Mouse (Mus musculus): Measurements from ENCODE around the gene Ccdc148. TPM values are rescaled to one million over a fixed set of nuclear protein-coding genes. Genes with fewer than 3 reads are reported as not detected.

Gene Ccdc148
- polyA plus RNA-seq, 1 experiment from 2014 or later, result 1.9 TPM

DNA sequence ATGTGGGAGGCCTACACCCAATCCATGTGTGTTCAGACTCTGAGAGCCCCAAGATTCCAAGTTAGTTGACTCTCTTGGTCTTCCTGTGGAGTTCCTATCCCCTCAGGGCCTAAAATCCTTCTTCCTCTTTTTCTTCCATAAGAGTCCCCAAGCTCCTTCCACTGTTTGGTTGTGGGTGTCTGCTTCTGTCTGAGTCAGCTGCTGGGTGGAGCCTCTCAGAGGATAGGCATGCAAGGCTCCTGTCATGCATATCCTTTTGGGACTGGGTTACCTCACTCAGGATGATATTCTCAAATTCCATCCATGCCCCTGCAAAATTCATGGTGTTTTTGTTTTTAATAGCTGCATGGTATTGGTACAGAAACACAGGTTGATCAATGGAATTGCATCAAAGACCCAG, 5.1 kb downstream of the Ccdc148 start:
- no peak for ATAC-seq (ENCODE audit: low FRiP score, low read depth)
- H3K4me3 ChIP-seq, result no peak overlapping the region
- no peaks in the 10 kb centered on the region for H3K27me3 ChIP-seq
- H3K4me1 ChIP-seq, result peaks cover 4% of the 10 kb centered on the region; the same call in 1 of the 2 replicates
- H3K9ac ChIP-seq (replicated peaks), result no peak overlapping the region
- H3K27ac ChIP-seq (replicated peaks), result no peak overlapping the region
- no peaks in the 10 kb centered on the region for H3K36me3 ChIP-seq
- no peaks in the 10 kb centered on the region for H3K9me3 ChIP-seq
- H3K4me2 ChIP-seq (replicated peaks), result no peak overlapping the region

DNA sequence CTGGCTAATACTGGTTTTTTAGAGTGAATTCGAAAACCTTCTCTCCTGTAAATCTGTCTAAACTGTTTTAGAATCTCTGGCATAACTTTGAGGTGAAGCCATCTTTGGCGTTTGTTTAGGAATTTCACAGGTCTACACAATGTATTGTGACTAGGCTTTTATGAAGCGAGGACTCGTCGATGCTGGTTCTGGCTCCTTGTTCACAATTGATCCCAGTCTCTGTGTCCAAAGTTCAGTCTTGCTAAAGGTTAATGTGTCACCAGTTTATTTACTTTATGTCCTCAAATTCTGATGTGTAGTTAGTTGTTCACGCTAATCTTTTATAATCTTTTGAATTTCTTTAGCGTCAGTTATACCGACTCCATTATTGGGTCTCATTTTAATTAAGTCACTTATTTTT, 29.4 kb downstream of the Ccdc148 start:
- H3K9ac ChIP-seq (replicated peaks), result no peak overlapping the region
- WGBS, result 88% methylated on average over 8 of the region's 8 CpGs
- ATAC-seq (ENCODE audit: low FRiP score, low read depth), result no peak
- H3K9me3 ChIP-seq, result no peaks in the 10 kb centered on the region
- no peak overlapping the region for H3K27ac ChIP-seq (replicated peaks)
- no peaks in the 10 kb centered on the region for H3K36me3 ChIP-seq
- H3K27me3 ChIP-seq, result no peaks in the 10 kb centered on the region
- H3K4me1 ChIP-seq, result peaks cover 3% of the 10 kb centered on the region; the same call in 1 of the 2 replicates
- H3K4me2 ChIP-seq (replicated peaks), result no peak overlapping the region
- no peak overlapping the region for H3K4me3 ChIP-seq

DNA sequence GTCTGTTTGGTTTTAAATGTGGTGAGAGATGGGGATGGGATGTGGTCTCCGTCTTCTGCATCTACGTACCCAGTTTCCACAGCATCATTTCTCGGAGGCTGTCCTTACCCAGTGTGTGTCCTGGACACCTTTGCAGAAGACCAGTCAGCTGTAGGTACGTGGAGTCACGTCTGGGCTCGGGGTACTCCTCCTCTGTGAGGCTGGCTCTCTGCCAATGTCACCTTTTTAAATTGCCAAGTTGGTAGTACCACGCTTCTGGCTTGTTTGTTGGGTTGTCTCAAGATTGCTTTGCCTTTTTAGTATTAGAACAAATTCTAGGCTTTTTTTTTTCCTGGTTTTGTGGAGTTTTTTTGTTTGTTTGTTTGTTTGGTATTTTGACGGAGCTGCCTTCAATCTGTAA, 30.7 kb downstream of the Ccdc148 start:
- Histone ChIP-seq H3K4me3 (no peak overlapping the region), H3K27me3 (no peaks in the 10 kb centered on the region), H3K9ac (replicated peaks) (no peak overlapping the region), H3K36me3 (no peaks in the 10 kb centered on the region), H3K4me1 (peaks cover 3% of the 10 kb centered on the region; the same call in 1 of the 2 replicates), H3K27ac (replicated peaks) (no peak overlapping the region), H3K4me2 (replicated peaks) (no peak overlapping the region), H3K9me3 (no peaks in the 10 kb centered on the region)
- ATAC-seq (ENCODE audit: low FRiP score, low read depth), result no peak
- 93% methylated on average over 8 of the region's 8 CpGs for WGBS

DNA sequence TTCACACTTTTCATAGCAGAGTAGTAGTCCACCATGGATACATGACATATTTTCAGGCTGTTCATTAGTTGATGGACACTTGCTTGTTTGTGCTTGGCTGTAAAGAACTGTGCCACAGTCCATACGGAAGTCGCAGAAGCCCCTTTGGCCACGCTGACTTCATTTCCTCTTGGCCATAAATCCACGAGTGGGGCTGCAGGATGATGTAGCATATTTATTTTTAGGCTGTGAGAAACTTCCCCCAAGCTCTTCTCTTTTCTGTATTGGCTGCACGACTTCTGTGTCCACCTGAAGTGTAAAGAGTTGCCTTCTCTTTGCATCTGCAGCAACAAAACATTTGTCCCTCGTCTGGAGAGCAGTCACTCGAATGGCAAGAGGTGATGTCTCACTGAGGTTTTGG, 31.5 kb downstream of the Ccdc148 start:
- H3K9me3 ChIP-seq, result no peaks in the 10 kb centered on the region
- H3K4me2 ChIP-seq (replicated peaks), result no peak overlapping the region
- H3K4me3 ChIP-seq, result no peak overlapping the region
- H3K27ac ChIP-seq (replicated peaks), result no peak overlapping the region
- no peak for ATAC-seq (ENCODE audit: low FRiP score, low read depth)
- no peak overlapping the region for H3K9ac ChIP-seq (replicated peaks)
- H3K4me1 ChIP-seq, result peaks cover 3% of the 10 kb centered on the region; the same call in 1 of the 2 replicates
- 86% methylated on average over 7 of the region's 7 CpGs for WGBS
- H3K36me3 ChIP-seq, result no peaks in the 10 kb centered on the region
- H3K27me3 ChIP-seq, result no peaks in the 10 kb centered on the region

DNA sequence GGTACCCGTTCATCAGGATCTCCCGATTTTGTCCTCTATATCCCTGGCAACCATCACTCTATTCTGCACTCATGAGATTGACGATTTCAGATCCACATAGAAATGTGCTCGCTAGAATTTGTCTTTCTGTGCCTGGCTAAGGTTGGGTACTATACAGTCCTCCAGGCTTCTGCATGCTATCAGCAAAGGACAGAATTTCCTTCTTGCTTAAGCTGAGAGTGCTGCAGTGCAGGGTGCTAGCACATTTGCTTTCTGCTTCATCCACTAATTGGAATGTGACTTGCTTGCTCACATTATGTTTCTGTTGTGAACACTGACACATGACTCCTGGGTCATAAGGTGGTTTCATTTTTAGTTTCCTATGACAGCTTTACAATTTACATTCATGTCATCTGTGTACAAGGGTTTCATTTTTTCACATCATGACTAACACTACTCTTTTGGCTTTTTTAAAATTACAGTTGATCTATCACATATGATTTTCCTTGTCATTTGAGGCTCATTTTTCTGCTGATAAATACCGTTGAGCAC, 104.8 kb downstream of the Ccdc148 start:
- H3K4me3 ChIP-seq, result no peak overlapping the region
- 86% methylated on average over 5 of the region's 5 CpGs for WGBS
- ATAC-seq (ENCODE audit: low FRiP score, low read depth), result no peak
- no peaks in the 10 kb centered on the region for H3K36me3 ChIP-seq
- H3K9ac ChIP-seq (replicated peaks), result no peak overlapping the region
- no peaks in the 10 kb centered on the region for H3K9me3 ChIP-seq
- H3K27me3 ChIP-seq, result no peaks in the 10 kb centered on the region
- no peaks in the 10 kb centered on the region for H3K4me1 ChIP-seq
- H3K4me2 ChIP-seq (replicated peaks), result no peak overlapping the region
- H3K27ac ChIP-seq (replicated peaks), result no peak overlapping the region

DNA sequence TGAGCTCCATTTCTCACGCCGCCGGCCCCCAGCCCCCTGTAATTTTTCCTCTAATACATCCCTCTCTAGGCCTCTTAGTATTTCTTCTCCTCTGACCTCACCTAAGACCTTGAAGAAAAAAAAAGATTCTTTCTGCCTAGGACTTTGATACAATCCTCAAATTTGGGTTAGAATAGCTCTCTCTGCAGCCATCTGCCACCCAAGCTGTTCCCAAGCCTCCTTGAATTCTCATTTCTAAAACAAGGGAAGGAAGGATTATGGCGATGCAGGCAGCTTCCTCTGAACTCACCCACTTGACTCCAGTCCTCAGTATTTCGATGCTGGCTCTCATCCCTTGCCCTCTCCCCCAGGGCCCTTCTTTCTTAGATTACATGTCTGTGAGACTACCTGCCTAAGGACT, 106.1 kb downstream of the Ccdc148 start:
- Histone ChIP-seq H3K27ac (replicated peaks) (no peak overlapping the region), H3K4me2 (replicated peaks) (no peak overlapping the region), H3K9me3 (no peaks in the 10 kb centered on the region), H3K4me3 (no peak overlapping the region), H3K4me1 (peaks cover 3% of the 10 kb centered on the region; the same call in 1 of the 2 replicates), H3K9ac (replicated peaks) (no peak overlapping the region), H3K36me3 (no peaks in the 10 kb centered on the region), H3K27me3 (no peaks in the 10 kb centered on the region)
- ATAC-seq (ENCODE audit: low FRiP score, low read depth), result no peak
- 48% methylated on average over 5 of the region's 5 CpGs for WGBS

DNA sequence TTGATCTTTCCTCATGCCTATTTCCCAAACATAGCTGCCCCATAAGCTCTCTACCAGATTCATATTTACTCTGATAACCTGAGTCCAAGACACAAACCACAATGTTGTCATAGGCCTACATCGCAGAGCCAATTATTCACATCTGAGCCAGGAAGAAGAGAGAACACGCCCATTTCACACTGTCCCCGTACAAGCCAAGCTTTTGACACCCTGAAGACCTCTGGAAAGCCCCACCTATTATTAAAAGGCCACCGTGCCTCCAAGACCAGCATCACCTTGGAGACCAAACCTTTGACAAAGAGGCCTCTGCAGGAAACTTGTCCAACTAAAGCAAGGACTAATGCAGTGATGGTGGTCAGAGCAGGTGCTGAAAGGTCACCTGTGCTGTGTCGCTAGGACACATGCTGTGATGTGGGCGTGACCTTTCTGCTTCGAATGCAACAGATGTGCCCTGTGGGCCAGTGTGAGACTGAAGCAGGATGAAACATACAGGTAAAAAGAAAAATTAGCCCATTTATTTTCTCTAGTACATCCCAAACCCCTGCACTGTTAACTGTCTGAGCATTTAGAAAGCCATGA, 106.9 kb downstream of the Ccdc148 start:
- H3K36me3 ChIP-seq, result no peaks in the 10 kb centered on the region
- no peaks in the 10 kb centered on the region for H3K9me3 ChIP-seq
- H3K4me2 ChIP-seq (replicated peaks), result no peak overlapping the region
- no peak overlapping the region for H3K9ac ChIP-seq (replicated peaks)
- 60% methylated on average over 7 of the region's 7 CpGs for WGBS
- H3K27ac ChIP-seq (replicated peaks), result no peak overlapping the region
- no peak for ATAC-seq (ENCODE audit: low FRiP score, low read depth)
- no peaks in the 10 kb centered on the region for H3K27me3 ChIP-seq
- H3K4me1 ChIP-seq, result peaks cover 3% of the 10 kb centered on the region; the same call in 1 of the 2 replicates
- no peak overlapping the region for H3K4me3 ChIP-seq

DNA sequence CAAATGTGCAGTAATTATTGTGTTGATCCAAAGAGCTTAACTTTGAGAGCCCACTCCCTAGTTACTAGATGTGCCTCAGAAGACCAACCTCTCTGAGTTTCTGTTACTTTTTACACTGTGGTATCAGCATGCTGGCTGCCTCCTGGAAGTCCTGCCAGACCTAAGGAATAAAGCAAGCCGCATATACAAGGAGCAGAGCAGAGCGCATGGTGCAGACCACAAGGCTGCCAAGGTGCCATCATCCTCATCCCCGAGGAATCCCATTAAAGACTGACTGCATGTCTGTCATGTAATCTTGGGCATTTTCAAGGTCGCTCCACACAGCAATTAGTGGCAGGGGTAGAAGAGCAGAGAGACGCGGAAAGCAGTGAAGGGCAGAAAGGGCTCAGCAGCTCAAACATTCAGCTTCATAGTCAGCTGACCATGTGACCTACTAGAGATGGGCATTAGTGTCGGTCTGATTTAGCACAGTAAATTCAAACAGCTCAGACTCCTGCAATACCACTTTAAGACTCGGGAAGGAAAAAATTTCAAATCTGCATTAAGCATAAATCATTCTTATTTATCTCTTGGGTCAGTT, 110.1 kb downstream of the Ccdc148 start:
- Histone ChIP-seq H3K27ac (replicated peaks) (0 out of 2 replicates have a peak overlapping the region, but pooled peaks have one; percentile 25), H3K4me2 (replicated peaks) (no peak overlapping the region), H3K4me1 (peaks cover 3% of the 10 kb centered on the region; the same call in 1 of the 2 replicates), H3K4me3 (no peak overlapping the region), H3K9ac (replicated peaks) (no peak overlapping the region), H3K27me3 (no peaks in the 10 kb centered on the region), H3K9me3 (no peaks in the 10 kb centered on the region), H3K36me3 (no peaks in the 10 kb centered on the region)
- 48% methylated on average over 8 of the region's 8 CpGs for WGBS
- ATAC-seq (ENCODE audit: low FRiP score, low read depth), result peak; percentile 48; the same call in 1 of the 2 replicates

DNA sequence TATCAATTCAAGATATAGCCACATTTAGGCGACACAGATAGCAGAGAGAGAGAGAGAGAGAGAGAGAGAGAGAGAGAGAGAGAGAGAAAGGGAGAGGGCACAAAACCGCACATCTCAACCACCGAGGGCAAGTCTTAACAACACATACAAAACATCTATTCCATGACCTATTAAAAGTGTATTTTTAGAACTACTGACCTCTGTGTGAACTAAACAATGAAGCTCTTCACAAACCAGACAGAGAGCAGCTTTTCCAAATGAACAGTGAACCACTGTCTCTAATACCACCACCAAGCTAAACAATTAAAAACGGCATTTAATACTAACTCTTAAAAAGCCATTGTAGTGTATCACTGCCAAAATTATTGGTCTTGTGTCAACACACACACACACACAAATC, 110.8 kb downstream of the Ccdc148 start:
- no peak overlapping the region for H3K27ac ChIP-seq (replicated peaks)
- no peak overlapping the region for H3K4me3 ChIP-seq
- no peaks in the 10 kb centered on the region for H3K36me3 ChIP-seq
- 48% methylated on average over 4 of the region's 4 CpGs for WGBS
- no peak overlapping the region for H3K4me2 ChIP-seq (replicated peaks)
- peaks cover 3% of the 10 kb centered on the region; the same call in 1 of the 2 replicates for H3K4me1 ChIP-seq
- no peak overlapping the region for H3K9ac ChIP-seq (replicated peaks)
- H3K27me3 ChIP-seq, result no peaks in the 10 kb centered on the region
- no peaks in the 10 kb centered on the region for H3K9me3 ChIP-seq
- ATAC-seq (ENCODE audit: low FRiP score, low read depth), result no peak

DNA sequence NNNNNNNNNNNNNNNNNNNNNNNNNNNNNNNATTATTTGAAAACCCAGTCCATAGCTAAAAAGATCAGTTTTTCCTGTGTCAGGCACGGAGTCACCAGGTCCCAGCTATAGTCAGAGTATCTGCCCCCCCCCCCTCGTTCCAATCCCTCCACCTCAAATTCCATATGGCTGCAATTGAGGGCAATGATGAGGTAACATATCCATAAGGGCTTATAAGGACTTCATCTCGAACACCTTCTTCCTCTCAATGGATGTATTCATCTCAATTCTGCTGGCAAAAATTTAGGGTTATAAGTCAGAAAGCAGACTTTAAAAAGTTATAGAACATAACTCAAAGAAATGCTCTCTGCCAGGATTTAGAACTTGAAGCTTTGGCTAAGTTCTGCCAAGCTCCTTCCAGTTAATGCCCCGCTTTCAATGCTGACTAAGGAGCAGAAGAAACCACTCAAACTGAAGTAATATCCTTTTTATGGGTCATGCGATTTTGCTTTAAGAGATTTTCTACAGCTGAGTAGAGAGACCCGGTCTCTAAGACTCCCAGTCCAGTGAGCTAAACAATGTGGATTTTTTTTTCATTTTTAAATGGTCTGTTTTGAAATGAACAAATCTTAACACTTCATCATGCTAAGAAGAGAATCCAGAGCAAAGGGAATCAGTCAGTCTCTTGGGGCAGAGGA, 111.6 kb downstream of the Ccdc148 start:
- Histone ChIP-seq H3K4me1 (peaks cover 3% of the 10 kb centered on the region; the same call in 1 of the 2 replicates), H3K27ac (replicated peaks) (no peak overlapping the region), H3K9ac (replicated peaks) (no peak overlapping the region), H3K9me3 (no peaks in the 10 kb centered on the region), H3K27me3 (no peaks in the 10 kb centered on the region), H3K36me3 (no peaks in the 10 kb centered on the region), H3K4me3 (no peak overlapping the region), H3K4me2 (replicated peaks) (no peak overlapping the region)
- 45% methylated on average over 6 of the region's 6 CpGs for WGBS
- ATAC-seq (ENCODE audit: low FRiP score, low read depth), result no peak

DNA sequence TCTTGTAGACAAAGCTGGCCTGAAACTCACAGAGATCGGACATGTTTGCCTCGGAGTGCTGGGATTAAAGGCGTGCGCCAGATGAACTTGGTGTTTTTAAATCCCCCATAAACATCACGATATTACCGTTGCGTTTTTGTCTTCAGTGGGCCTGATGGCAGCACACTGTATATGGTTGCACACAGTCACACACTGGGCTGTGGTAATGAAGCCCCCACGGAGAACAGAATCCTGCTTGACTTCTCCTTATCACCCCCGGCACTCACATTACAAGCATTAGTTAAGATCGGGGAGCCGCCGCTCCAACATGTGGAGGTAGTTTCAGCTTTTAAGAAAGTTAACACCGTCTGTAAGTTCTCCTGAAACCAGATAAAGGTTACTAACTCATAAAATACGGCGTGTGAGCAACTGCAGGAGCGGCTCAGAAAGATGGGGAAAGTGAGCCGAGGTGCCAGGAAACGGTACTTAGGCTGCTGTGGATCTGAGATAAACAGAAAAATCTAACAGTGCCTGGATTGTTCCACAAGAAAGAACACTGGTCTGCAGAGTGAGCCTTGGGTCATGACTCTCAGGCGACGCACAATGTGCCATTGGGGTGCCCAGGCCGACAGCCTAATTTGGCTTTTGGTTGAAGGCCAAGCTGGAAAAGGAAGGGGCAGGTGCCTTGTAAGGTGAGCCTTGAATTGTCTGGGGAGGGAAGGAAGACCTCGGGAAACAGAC, 117.0 kb downstream of the Ccdc148 start:
- H3K9ac ChIP-seq (replicated peaks), result no peak overlapping the region
- ATAC-seq (ENCODE audit: low FRiP score, low read depth), result no peak
- H3K27me3 ChIP-seq, result no peaks in the 10 kb centered on the region
- H3K4me1 ChIP-seq, result no peaks in the 10 kb centered on the region
- no peaks in the 10 kb centered on the region for H3K36me3 ChIP-seq
- H3K27ac ChIP-seq (replicated peaks), result no peak overlapping the region
- no peak overlapping the region for H3K4me3 ChIP-seq
- 83% methylated on average over 22 of the region's 22 CpGs for WGBS
- H3K9me3 ChIP-seq, result no peaks in the 10 kb centered on the region
- no peak overlapping the region for H3K4me2 ChIP-seq (replicated peaks)

DNA sequence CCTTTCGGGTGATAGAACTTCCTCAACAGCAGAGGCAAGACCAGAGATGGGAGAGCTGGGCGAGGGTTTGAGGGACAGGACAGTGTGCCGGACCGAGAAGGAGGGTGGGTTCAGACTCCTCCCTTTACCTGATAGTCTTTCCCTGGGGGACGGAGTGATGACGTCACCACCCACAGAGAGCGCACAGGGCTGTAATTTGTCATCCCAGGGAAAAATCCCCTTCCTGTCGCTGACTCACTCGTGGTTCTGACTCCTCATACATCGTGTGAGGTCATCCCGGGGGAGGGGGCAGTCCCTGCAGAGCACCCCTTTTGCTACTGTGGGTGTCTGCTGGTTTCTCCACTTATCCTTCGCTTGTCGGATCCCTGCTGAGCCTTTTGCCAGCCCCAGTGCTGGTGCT, 117.9 kb downstream of the Ccdc148 start:
- Histone ChIP-seq H3K27me3 (no peaks in the 10 kb centered on the region), H3K9me3 (no peaks in the 10 kb centered on the region), H3K4me2 (replicated peaks) (no peak overlapping the region), H3K27ac (replicated peaks) (no peak overlapping the region), H3K9ac (replicated peaks) (no peak overlapping the region), H3K36me3 (no peaks in the 10 kb centered on the region), H3K4me1 (no peaks in the 10 kb centered on the region), H3K4me3 (no peak overlapping the region)
- no peak for ATAC-seq (ENCODE audit: low FRiP score, low read depth)
- WGBS, result 66% methylated on average over 13 of the region's 13 CpGs
